Mouse (Mus musculus): ENCODE measurements around the gene Tyrp1.
A peak's percentile ranks its signal among the peaks of the same experiment; 100 is the strongest.

Gene Tyrp1

DNA sequence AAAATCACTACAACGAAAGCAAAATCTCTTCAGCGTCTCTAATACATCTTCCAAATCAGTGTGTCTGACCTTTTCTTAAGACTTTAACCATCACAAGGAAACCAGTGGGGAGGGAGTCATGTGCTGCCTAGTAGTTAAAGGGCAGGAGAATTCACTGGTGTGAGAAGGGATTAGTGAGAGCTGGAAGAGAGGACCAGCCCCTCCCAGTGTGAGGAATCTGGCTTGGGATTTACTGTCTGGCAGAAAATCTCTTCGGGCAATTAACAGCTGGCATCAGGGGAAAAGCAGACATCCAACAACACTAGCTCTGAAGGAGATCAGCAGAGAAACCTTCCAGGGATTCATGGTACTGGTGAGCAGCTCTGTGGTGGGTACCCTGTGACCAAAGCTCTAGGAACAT is at the start of gene Tyrp1:
Gene Tyrp1 (plus strand): TSS at position 74 of the 400 bp plus-strand sequence.
- no peak for DNase-seq (ENCODE audit: low read depth)

DNA sequence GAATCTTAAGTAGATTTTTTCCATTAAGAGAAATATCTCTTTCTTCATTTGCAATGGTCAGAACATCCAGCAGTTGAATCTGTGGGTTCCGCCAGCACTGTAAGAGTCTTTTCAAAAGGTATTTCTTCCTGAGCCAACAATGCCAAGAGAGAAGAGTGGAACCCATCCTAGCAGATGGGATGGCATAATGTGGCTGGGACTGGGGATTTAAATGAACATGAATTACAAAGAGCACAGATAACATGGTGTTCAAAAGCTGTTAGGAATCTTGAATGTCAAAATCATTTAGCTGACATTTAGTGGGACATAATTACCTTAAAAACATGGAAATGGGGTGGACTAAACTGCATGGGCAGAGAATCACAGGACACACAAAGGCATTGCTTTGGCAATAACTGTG is 45.6 kb upstream of the Tyrp1 start:
- no peak for DNase-seq (ENCODE audit: low read depth)

DNA sequence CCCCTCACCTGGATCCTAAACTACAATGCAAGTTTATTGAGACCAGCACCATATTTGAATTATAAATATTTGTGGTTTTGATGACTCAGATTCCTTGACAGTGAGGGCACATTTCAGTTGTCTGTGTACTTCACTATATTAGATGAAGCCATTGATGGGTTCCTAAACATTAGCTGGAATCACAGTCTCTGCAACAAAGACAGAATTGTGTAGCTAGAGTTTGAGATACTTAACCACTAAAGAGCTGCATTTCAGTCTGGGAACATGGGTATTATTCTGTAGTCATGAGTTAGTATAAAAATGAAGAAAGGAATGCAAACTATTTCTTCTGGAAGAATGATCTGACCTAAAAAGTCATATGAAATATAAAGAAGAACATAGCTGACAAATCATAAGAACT is 14.4 kb upstream of the Tyrp1 start:
- no peak for DNase-seq (ENCODE audit: low read depth)

DNA sequence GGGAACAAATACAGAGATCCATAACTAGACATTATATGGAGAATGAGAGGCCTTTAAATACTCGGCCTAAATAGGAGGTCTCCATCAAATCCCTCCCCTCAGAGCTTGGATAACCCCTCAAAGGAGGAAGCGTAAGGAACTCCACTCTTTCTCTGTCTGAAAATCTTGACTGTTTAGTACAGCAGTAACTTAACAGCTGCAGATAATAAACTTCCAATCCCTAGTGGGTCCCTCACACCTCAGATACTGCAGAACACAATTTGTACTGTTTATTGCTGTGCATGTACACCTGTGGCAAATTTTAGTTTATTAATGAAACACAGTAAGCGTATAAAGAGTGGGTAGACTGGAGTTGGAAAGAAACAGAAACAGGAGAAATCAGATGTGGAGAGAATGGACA is 12.0 kb upstream of the Tyrp1 start:
- no peak for DNase-seq (ENCODE audit: low read depth)

DNA sequence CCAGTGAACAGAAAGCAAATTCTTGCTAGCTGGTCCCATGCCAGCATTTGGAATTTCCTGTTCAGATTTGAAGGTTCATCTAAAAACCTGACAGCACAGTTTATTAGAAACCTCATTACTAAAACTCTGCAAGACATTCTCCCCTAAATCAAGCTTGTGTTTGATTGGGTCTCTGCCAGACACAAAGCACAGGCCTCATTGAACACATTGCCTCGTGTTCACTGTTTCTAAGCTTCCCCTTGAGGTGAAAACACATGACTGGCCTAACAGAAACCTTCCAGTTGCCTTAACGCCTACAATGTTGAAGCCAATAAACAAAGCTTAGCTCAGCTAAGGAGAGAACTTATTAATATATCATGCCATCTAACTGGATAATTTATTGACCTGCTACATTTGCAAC is 5.7 kb upstream of the Tyrp1 start:
- no peak for DNase-seq (ENCODE audit: low read depth)

DNA sequence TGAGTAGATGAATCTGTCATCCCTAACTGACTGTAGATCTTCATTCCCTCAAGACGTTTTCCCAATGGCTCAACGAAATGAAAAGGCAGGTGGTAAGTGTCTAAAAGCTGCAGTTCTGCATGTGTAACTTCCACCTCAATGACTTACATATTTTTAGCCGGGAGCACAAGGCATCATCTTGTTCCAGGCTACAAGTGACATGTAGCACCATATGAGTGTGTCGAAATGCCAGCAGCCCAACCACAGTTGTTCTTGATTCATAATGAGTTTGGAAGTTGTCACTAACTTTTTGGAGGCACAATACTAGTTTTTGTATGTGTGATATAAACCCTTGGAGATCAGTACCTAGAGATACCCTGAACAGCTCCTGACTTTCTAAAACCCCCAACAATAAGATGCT is 5.4 kb downstream of the Tyrp1 start:
- DNase-seq (ENCODE audit: low read depth): no peak

DNA sequence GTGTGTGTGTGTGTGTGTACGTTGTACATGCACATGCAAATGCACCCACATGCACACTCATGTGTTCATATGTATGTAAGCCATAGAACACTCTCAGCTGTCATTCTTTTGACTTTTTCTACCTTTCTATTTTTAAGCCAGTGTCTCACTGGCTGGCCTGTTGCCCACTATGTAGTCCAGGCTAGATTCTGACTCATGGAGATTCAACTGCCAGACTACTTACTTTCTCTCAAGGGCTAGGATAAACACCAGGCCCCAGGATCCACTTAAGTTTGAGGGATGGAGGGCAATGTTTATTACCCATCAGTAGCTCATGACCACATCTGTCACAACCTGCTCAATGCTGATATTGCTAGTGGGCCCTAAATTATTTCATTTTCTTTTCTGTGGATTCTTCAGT is 8.1 kb downstream of the Tyrp1 start:
- DNase-seq (ENCODE audit: low read depth): no peak

DNA sequence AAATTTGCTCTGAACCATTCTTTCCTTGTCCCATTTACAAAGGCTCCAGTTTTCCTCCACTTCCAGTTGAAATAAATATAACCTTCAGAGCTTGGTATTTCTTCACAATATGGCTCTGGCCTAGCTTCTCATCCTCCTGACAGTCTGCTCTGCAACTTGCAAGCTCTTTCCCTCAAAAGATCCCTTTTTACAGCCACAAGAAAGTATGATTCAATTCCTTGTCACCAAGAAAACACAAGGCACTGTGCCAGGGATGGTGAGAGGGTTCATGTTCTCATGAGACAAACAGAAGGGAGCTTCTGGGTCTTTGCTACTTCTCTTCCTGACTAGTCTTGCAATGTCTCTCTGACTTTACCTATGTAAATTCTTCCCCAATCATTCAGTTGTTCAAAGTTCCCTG is 9.8 kb downstream of the Tyrp1 start:
- no peak for DNase-seq (ENCODE audit: low read depth)

DNA sequence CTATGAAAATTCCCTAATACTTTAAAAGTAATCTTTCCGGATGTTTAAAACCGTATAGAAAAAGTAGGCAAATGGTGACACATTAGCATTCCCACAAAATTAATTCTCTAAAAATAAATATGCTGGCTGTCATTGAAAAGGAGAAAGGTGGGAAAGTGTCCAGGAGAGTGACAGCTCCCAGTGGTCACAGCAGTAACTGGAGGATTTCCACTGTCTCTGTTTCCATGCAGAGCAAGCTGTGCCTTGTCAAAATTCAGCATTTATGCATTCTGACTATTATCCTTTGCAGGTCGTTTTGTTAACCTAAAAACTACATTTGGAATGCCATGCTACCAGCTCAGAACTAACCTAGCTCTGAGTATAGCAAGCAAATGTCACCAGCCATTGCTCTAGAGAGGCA is 12.1 kb downstream of the Tyrp1 start:
- no peak for DNase-seq (ENCODE audit: low read depth)

DNA sequence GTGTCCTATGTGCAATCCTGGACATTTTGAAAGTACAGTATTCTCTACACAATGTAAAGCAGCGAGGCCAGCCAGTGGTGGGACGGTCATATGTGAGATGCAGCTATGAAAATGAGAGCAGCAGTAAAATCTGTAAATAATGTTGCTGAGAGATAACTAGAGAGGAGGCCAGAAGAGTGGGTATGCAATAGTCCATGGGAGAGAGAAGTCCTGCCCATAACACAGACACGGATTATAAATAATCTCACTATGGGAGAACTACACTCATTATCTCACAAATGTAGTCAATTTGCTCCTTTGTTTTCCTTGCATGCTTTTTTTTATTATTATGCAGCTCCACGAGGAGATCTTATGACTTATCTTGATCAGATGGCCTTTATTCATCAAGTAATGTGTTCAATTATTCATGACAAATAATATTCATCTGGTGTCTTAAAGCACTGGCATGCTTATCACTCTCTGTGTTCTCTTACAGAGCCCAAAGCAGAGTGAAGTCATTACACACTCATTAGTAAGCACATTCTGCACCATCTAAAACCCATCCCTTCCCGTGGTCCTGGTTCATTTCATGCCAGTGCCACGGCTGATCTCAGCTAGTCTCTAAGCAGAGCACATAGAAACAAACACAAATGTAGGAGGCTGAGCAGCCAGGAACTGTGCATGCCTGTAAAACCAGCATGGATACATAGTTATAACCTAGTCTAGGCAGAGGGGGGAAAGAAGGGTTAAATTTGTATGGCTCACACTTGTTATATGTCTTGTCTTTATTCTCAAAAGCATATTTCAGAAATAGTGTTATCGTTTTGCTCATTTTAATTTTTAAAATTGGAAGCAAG is 18.9 kb downstream of the Tyrp1 start:
- no peak for DNase-seq (ENCODE audit: low read depth)

DNA sequence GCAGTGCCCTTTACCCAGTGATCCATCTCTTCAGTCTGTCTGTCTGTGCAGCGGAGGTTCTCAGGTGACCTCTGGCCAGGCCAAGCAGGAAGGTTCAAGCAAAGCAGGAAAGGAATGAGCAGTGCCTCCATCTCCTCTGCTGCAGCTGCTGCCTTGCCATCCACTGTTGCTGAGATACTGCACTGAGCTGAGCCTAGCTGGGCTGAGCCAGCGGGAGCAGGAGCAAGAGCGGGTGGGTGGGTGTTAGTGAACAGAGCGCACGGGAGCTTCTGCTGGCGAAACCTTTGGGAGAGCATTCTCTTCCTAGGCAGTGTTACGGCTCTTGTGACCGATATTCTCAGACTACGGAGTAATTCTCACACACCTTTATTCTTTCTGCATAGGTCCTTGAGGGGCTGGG is 21.6 kb downstream of the Tyrp1 start:
- DNase-seq (ENCODE audit: low read depth): no peak

DNA sequence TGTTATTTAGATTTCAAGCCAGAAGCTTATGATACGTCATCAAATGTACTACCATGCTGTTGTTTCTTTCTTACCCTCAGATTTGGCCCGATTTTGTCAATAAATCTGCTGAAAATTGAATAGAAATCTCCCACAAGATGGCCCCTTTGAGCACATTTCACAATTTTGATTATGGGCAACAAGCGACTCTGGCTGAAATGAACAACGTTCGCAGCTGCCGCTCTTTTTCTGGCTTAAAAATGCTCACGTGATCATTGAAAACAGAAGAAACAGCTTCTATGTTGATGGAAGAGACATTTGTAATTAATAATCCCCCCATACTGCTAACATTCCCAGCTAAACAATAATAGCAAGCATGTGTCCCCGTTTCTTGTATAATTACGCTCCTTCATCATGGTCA is 29.0 kb downstream of the Tyrp1 start:
- DNase-seq (ENCODE audit: low read depth): no peak

DNA sequence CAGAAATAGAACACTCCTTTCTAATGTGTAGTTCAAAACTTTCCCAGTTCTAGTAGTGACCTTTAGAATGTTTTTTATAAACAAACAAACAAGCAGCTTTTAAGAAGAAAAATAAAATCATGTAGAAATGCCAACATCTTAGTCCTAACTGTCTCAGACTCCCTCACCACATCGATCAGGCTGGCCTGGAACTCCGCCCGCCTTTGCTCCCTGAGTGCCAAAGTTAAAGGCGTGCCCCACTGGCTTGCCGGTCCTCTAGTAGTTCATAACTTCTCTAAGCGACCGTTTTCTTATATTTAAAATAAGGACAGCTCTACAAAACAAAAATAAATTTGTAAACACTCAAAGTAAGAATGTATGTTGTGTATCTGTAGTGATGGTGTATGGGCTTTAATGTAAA is 30.0 kb downstream of the Tyrp1 start:
- no peak for DNase-seq (ENCODE audit: low read depth)

DNA sequence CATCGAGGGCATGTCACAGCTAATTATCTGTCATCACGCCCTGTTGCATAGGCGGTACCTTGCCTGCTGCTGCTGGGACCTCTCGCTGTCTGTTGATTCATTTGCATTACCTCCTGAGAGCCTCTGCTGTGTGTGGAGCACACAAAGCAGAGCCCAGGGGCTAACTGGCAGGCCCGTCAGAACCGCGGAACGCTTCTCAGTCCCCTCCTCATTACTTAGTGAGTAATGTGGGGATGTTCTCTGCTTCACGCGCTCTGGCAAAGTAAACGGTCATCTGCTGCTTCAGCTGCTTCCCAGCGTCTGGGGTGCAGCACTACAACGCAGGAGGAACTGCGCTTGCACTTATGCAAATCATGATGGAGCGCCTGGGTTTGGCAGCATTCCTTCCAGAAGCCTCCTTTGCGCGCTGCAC is 30.6 kb downstream of the Tyrp1 start:
- DNase-seq (ENCODE audit: low read depth): peak; percentile 3

DNA sequence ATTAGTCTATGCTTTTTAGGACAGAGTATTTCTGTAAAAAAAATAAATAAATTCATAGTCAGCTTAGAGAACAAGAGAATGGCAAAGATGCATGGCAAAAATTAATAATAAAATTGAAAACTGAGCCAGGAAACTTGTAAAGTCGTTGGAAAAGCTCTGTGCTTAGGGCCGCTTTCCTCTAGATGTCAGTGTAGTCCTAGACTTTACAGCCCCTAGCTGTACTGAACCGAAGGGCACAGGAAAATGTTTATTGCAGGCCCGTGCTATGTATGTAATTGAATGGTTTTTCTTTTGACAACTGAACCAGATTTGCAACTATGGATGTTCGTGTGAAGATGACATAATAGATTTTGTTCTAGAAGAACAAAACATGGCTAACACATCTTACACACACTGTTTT is 32.1 kb downstream of the Tyrp1 start:
- no peak for DNase-seq (ENCODE audit: low read depth)

DNA sequence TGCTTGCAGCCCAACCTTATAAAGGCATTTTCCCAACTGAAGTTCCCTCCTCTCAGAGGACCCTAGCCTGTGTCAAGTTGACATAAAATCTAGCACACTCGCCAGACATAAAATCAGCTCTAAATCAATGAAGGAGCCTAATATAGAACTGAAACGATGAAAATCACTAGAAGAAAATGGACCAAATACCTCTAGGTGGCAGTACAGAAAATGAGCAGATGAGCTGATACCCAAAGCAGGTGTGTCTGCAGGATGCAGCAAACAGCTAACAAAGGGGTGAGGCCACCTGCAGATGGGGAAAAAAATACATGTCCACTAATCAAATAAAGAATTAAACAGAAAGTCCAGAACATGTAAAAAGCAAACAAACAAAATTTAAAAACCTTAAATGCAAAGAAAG is 35.7 kb downstream of the Tyrp1 start:
- DNase-seq (ENCODE audit: low read depth): no peak

DNA sequence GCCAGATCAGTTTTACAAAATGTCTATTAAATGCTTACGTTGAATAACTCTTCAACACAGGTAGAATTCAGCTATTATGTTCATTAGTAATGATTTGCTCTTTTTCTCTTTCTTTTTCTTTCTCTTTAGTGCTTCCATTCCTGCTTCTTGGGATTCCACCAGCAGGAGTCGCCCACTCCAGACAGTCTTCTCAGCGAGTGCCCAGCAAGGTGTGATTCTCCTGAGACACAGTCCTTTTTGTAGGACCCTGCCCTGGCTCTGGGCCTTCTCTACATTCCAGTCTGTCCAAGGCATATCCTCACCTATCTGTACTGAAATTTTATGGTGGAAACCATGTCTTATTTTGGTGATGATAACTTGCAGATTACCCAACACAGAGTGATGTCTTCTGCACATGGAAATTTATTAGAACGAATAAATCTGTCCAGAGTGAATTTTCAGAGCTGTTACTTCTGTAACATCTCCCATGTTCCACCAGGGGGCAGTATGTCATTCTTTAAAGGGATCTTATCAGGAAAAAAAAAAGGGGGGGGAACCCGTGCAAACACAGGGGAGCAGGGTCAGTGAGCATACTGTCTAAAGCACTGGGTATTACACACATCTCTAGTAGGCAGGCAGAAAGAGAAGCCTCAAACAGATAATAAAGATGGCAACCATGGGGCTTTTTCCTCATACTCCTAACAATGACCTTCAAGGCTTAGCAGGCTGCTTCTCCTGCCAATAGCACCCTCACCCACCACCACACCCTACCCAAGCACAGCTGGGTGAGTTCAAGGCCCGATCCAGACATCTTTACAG is 39.1 kb downstream of the Tyrp1 start:
- peak; percentile 4 for DNase-seq (ENCODE audit: low read depth)

DNA sequence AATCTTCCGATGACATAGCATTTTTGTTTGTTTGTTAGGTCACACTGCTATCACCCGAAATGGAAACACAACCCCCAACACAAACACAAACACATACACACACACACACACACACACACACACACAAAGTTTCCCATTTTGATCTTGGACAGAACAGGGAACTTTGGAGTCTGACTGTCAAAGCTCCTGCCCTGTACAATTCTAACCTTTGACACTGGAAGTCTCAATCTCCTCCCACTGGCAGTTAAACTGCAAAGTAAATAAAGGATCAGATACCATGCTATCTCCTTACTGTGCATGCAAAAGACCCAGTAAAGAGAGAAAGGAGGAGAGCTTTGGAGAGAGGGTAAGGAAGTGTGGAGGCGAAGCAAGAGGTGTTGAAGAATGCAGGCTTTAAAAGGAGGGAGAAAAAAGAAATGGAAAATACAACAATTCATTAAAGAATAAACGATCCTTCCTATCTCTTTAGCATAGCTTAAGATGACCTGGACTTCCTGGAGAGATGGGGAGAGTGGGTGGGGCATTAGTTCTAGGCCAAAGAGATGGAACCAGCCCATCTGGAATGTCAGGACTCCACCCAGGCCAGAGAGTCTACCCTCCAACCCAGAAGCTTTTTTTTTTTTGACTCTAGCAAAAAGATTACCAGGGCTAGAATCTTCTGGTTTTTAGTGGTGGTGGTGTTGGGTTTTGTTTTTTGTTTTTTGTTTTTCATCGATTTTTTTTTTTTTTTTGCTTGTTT is 40.4 kb downstream of the Tyrp1 start:
- no peak for DNase-seq (ENCODE audit: low read depth)

DNA sequence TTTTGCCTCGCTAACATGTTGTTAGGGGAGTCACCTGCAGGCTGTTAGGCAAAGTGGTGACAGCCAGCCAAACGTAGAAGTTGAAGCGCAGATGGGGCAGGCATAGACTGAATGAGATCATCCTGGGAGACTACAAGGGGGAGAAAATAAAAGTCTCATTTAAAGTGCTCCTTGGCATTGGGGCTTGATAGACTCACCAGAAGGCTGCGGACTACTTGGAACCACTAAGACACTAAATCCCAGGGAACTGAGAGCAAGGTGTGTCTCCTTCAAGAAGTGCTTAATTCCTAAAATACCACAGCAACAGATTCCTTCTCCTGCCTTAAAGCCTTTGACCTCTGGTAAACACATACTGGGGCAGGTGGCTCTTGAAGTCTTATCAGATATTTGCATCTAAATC is 41.1 kb downstream of the Tyrp1 start:
- DNase-seq (ENCODE audit: low read depth): no peak

DNA sequence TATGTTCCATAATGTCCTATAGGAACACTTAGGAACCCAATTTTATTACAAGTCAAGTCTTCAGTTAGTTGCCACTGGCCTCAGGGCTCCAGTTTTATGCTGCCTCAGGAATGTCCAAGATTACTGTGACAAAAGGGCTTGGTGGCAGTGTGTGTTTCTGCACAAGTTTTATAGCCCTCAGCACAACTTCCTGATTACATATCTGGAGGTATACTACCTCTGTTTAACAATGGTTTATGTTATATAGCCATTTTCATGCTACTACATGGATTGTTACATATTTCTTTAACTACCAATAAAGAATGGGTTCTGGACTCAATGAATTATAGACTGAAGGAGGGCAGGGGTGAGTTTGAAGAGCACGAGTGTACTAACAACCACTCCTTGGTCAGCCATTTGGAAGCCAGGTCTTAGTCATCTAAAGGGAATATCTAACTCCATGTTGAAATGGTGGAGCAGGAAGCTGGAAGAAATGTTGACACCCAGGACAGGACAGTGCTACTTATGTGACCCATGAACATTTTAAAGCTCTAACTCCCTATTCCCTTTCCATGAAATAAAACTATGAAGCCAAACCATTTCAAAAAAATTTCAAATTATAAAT is 48.2 kb downstream of the Tyrp1 start:
- no peak for DNase-seq (ENCODE audit: low read depth)

DNA sequence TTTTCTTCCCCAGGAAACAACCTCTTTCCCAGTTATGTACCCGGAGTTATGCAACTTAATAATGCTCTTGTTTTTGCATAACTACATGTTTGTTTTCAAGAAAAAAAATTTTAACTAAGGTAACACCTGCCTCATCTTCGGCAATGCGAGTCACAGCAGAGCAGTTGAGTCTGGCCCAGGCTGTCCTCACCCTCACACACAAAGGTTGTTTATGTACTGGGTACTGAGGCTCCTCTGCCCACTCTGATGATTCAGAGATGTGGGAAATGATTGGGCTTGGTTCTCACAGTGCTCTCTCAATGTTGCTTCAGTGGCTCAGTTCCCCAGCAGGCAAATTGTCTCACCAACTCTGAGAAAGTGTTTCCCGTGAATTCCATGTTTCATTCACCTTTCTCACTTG is 52.7 kb downstream of the Tyrp1 start:
- DNase-seq (ENCODE audit: low read depth): no peak

DNA sequence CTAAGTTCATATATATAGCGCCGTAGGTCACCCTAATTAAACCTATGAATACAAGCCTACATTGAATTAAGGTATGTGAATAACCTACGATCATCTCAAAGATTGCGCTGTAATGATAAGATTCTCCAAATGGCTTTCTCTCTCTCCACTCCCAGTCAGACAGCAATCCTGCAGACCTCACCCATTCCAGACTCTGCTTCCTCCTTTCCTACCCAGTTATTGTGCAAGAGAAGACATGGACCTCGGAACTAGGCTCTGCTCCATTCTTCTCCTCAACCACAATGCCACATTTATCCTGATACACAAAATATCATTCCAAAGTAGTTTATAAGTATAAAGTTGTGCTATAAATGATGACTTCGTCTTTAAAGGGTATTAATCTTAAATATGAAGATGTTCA is 57.1 kb downstream of the Tyrp1 start:
- no peak for DNase-seq (ENCODE audit: low read depth)
